Mouse (Mus musculus) kidney, adult 2 months (tissue): Measurements from ENCODE around the gene Cnn3.

Experiments
- CTCF ChIP-seq: fragments of 200-500 bp; conservative IDR thresholded peaks from 2 replicates; pipeline ENCODE4 v1.5.1; 2011; ENCODE audit warnings: low read depth, mild to moderate bottlenecking, control low read depth, low read length, moderate library complexity, mixed read lengths; ENCODE audit not compliant: insufficient read depth, insufficient read length
- POLR2A ChIP-seq: fragments of 200-500 bp; IDR thresholded peaks from one replicate; pipeline ENCODE4 v1.6.1; 2011; ENCODE audit warnings: low read depth, low read length, control low read depth

GRCm38 (mm10) chr3:121435296-121435695, 9.0 kb downstream of the Cnn3 start:
- TF ChIP-seq POLR2A: no peak
- TF ChIP-seq CTCF: no peak
